In genomic region chr10:60162973-60163255, GRCm38 (mm10) we compare ENCODE assay signal across 28 mouse cellular contexts. TPM values are rescaled to one million over a fixed set of nuclear protein-coding genes. Genes with fewer than 3 reads are reported as not detected.
DNase-seq lines count a peak whose midpoint lies in the region; ATAC-seq and TF ChIP-seq lines count a peak whose summit lies in the region.
"Had no signal": no experiment of that assay in that cellular context is flagged by ENCODE, and none has a peak within 500 bp of the region (broad histone marks: within the 10 kb centered on the region; RNA-seq: fewer than 3 reads in every experiment).

No protein-coding gene starts in this region.

- H3K4me3 ChIP-seq in small intestine, adult 2 months (ENCODE audit: low read depth, low read length), result no peak overlapping the region
- no peak overlapping the region for H3K4me3 ChIP-seq in kidney, embryonic 16.5 days (ENCODE audit: low read length)
- no peak overlapping the region for H3K4me3 ChIP-seq in heart, embryonic 10.5 days
- H3K4me3 ChIP-seq: embryonic facial prominence, embryonic 13.5 days; heart, adult 2 months; heart, embryonic 13.5 days; layer of hippocampus, adult 2 months; left cerebral cortex, adult 2 months; limb, embryonic 12.5 days; megakaryocyte, embryonic 14.5 days; neural tube, embryonic 15.5 days had no signal

- no peak overlapping the region for H3K9ac ChIP-seq in kidney, embryonic 16.5 days (replicated peaks; ENCODE audit: low read length)
- H3K9ac ChIP-seq: embryonic facial prominence, embryonic 13.5 days; forebrain, postnatal 0 days; heart, embryonic 13.5 days; limb, embryonic 12.5 days; neural tube, embryonic 15.5 days had no signal

- no peak for ATAC-seq in kidney, embryonic 16.5 days (ENCODE audit: low FRiP score, low TSS enrichment)
- ATAC-seq: CD4-positive, CD25-positive, alpha-beta regulatory T cell, adult 4 months; forebrain, postnatal 0 days; hindbrain, postnatal 0 days had no signal

- no peaks in the 10 kb centered on the region for H3K36me3 ChIP-seq in small intestine, adult 2 months (ENCODE audit: control insufficient read depth, insufficient read depth, low read length)
- no peaks in the 10 kb centered on the region for H3K36me3 ChIP-seq in kidney, embryonic 16.5 days (ENCODE audit: insufficient read depth, low read length)
- no peaks in the 10 kb centered on the region for H3K36me3 ChIP-seq in heart, embryonic 10.5 days
- H3K36me3 ChIP-seq: embryonic facial prominence, embryonic 13.5 days; heart, embryonic 13.5 days; limb, embryonic 12.5 days; neural tube, embryonic 15.5 days had no signal

- H3K27me3 ChIP-seq in small intestine, adult 2 months (ENCODE audit: control insufficient read depth, insufficient read depth, low read length), result no peaks in the 10 kb centered on the region
- no peaks in the 10 kb centered on the region for H3K27me3 ChIP-seq in kidney, embryonic 16.5 days (ENCODE audit: insufficient read depth, low read length)
- H3K27me3 ChIP-seq in heart, embryonic 10.5 days (ENCODE audit: insufficient read depth, poor library complexity, severe bottlenecking), result peaks cover 14% of the 10 kb centered on the region; the same call in 1 of the 2 replicates
- H3K27me3 ChIP-seq: embryonic facial prominence, embryonic 13.5 days; limb, embryonic 12.5 days; neural tube, embryonic 15.5 days had no signal

- H3K4me2 ChIP-seq in kidney, embryonic 16.5 days (replicated peaks; ENCODE audit: low read depth, low read length), result no peak overlapping the region
- H3K4me2 ChIP-seq: embryonic facial prominence, embryonic 13.5 days; heart, embryonic 13.5 days; limb, embryonic 12.5 days; liver, embryonic 11.5 days; neural tube, embryonic 15.5 days had no signal

- H3K27ac ChIP-seq in small intestine, adult 2 months (ENCODE audit: insufficient read depth, low read depth, low read length), result peak overlapping the region; percentile 42
- H3K27ac ChIP-seq in kidney, embryonic 16.5 days (ENCODE audit: low read length), result no peak overlapping the region
- H3K27ac ChIP-seq in heart, embryonic 10.5 days, result no peak overlapping the region
- H3K27ac ChIP-seq: embryonic facial prominence, embryonic 13.5 days; heart, adult 2 months; heart, embryonic 13.5 days; hindbrain, postnatal 0 days; layer of hippocampus, adult 2 months; left cerebral cortex, adult 2 months; limb, embryonic 12.5 days; neural tube, embryonic 15.5 days had no signal

- 86% methylated on average over 6 of the region's 6 CpGs for WGBS in small intestine, adult 2 months
- 91% methylated on average over 6 of the region's 6 CpGs for WGBS in kidney, embryonic 16.5 days
- 91% methylated on average over 6 of the region's 6 CpGs for WGBS in heart, embryonic 10.5 days

- H3K4me1 ChIP-seq in small intestine, adult 2 months (ENCODE audit: control insufficient read depth, insufficient read depth, insufficient read length, low read length), result peaks cover 7% of the 10 kb centered on the region; the same call in 1 of the 2 replicates
- no peaks in the 10 kb centered on the region for H3K4me1 ChIP-seq in kidney, embryonic 16.5 days (ENCODE audit: insufficient read depth, low read length)
- no peaks in the 10 kb centered on the region for H3K4me1 ChIP-seq in heart, embryonic 10.5 days
- H3K4me1 ChIP-seq: embryonic facial prominence, embryonic 13.5 days; heart, embryonic 13.5 days; limb, embryonic 12.5 days; megakaryocyte, embryonic 14.5 days; neural tube, embryonic 15.5 days had no signal

- TF ChIP-seq POLR2A in small intestine, adult 2 months (IDR thresholded peaks at IDR 0.05; ENCODE audit: low read depth, low read length), result no peak

- no peak for TF ChIP-seq CTCF in small intestine, adult 2 months (IDR thresholded peaks at IDR 0.05; ENCODE audit: extremely low read depth, insufficient read length, insufficient replicate concordance, low read depth, low read length)

- H3K9me3 ChIP-seq in kidney, embryonic 16.5 days (ENCODE audit: low read length), result no peaks in the 10 kb centered on the region
- H3K9me3 ChIP-seq in heart, embryonic 10.5 days, result no peaks in the 10 kb centered on the region; the same call in 1 of the 2 replicates
- H3K9me3 ChIP-seq: embryonic facial prominence, embryonic 13.5 days; heart, embryonic 13.5 days; neural tube, embryonic 15.5 days had no signal

- peak; percentile 18 for DNase-seq in 416B (ENCODE audit: low read depth)
- peak; percentile 85 for DNase-seq in A20 (ENCODE audit: low read depth, low spot score)
- DNase-seq in R1 (ENCODE audit: low read depth, low spot score), result peak; percentile 62
- DNase-seq in heart, embryonic 10.5 days (ENCODE audit: low spot score), result no peak
- no peak for DNase-seq in embryo, embryonic 10.5 days (ENCODE audit: low spot score)
- DNase-seq: adrenal gland, postnatal 10 days; cerebellum, adult 11 months; cerebellum, adult 9-10 months; cerebellum, postnatal 36 days; forebrain, postnatal 0 days; heart, adult 2 months; heart, postnatal 10 days; kidney, postnatal 25 days; lung, postnatal 4 days; midbrain, embryonic 14.5 days; right cerebral cortex, postnatal 25 days had no signal

RNA-seq across cellular contexts. Expression of gene Chst3, which starts 56.1 kb away (rescaled TPM):
- polyA plus RNA-seq in small intestine, adult 2 months (2012; rRNA removed), result 1.8 and 4.2 TPM in 2 replicates
- 2.1 and 2.2 TPM in 2 replicates for polyA plus RNA-seq in kidney, embryonic 16.5 days (2015; fragmentation: Nextera tagmentation; extraction: Ambion mirVana)
- polyA plus RNA-seq in heart, embryonic 10.5 days (2016; fragmentation: Nextera tagmentation; extraction: Ambion mirVana), result 0.51 and 0.89 TPM in 2 replicates

RNA-seq across cellular contexts. Expression of gene Spock2, which starts 56.9 kb away (rescaled TPM):
- polyA plus RNA-seq in small intestine, adult 2 months (2012; rRNA removed), result 2.6 and 2.8 TPM in 2 replicates
- polyA plus RNA-seq in kidney, embryonic 16.5 days (2015; fragmentation: Nextera tagmentation; extraction: Ambion mirVana), result 47.1 and 56.8 TPM in 2 replicates
- polyA plus RNA-seq in heart, embryonic 10.5 days (2016; fragmentation: Nextera tagmentation; extraction: Ambion mirVana), result 0.65 and 0.85 TPM in 2 replicates

Comparison
In these comparisons a context has a peak if more than half of its experiments do, and no peak if none do; other contexts are left out.
1. DNase-seq: peak in 416B (single experiment), A20 (single experiment) and R1 (single experiment); none in heart, embryonic 10.5 days (single experiment) and embryo, embryonic 10.5 days (single experiment).
2. RNA of gene Spock2, which starts 56.9 kb away (polyA plus RNA-seq): 47.1 to 56.8 TPM in kidney, embryonic 16.5 days; 2.6 to 2.8 TPM in small intestine, adult 2 months and 0.65 to 0.85 TPM in heart, embryonic 10.5 days; every median in the first group is over 10 times any median in the second.